Mouse (Mus musculus): ENCODE measurements around the gene Obscn.
A peak's percentile ranks its signal among the peaks of the same experiment; 100 is the strongest.

The Obscn gene

DNA sequence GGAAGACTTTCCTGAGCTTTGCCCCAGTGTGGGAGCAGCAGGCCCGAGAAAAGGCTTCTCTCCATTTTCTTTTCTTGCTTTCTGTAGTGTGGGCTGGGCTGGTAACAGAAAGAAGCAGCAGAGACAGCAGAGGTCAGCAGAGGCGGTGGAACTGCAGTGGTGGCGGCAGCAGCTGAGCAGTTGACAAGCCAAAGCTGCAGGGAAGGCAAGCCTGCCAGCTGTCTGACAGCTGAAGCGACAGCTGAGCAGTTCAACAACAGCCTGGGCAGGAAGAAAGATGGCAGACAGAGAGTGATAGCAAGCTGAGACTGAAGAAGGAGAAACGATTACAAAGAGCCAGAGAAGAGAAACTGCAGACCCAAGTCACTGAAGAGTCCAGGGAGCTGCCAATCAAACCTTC lies 25.2 kb upstream of the Obscn start:
- DNase-seq (ENCODE audit: low read depth, low spot score) = no peak
- no peaks in the 10 kb centered on the region for H3K27me3 ChIP-seq (ENCODE audit: control insufficient read depth, insufficient read depth, low read length, poor library complexity, severe bottlenecking)
- peaks cover 2% of the 10 kb centered on the region; the same call in 1 of the 2 replicates for H3K36me3 ChIP-seq (ENCODE audit: control insufficient read depth, insufficient read depth, low read length, poor library complexity, severe bottlenecking)

- DNase-seq (ENCODE audit: low read depth, low spot score) = no peak
- H3K36me3 ChIP-seq (ENCODE audit: control insufficient read depth, insufficient read depth, low read length, poor library complexity, severe bottlenecking) = peaks cover 2% of the 10 kb centered on the region; the same call in 1 of the 2 replicates
- H3K27me3 ChIP-seq (ENCODE audit: control insufficient read depth, insufficient read depth, low read length, poor library complexity, severe bottlenecking) = no peaks in the 10 kb centered on the region
Measured at GRCm38 (mm10) chr11:59159558-59159957, 23.4 kb upstream of the Obscn start.

DNA sequence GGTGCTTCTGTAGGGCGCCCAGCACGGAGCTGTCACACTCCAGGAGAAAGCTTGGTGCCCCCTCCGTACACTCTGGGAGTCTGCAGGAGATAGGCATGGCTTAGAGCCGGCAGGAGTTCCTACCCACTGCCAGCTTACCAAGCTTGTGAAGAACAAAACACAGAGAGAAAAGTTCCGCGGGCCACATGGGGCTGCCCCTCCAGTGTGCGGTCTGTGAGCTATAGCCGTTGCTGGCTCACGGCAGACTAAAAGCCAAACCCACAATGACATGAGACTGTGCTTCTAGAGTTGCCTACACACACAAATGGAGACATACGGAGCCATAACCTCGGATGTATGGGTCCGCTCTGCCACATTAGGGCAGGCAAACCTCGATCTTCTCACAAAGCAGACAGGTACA lies 22.9 kb upstream of the Obscn start:
- no peak for DNase-seq (ENCODE audit: low read depth, low spot score)
- H3K36me3 ChIP-seq (ENCODE audit: control insufficient read depth, insufficient read depth, low read length, poor library complexity, severe bottlenecking) = peaks cover 2% of the 10 kb centered on the region; the same call in 1 of the 2 replicates
- H3K27me3 ChIP-seq (ENCODE audit: control insufficient read depth, insufficient read depth, low read length, poor library complexity, severe bottlenecking) = no peaks in the 10 kb centered on the region

DNA sequence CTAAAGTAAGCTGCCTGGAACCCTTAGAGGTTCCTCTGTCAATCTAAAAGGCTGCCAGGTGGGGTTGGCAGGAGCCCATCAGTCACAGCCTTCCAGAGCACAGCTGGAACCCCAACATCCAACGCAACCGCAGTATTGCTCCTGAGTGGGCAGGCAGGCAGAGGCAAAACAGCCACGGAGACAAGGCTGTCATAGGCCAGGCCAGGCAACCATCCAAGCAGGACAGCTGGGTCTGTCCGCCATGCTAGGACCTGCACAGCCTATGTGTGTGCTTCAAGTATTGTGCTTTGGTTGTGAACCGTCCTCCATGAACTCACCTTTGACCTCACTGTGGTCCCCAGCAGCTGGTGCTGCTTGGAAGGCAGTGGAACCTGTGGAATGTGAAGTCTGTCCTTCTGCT lies 19.7 kb upstream of the Obscn start:
- Histone ChIP-seq H3K27me3 (ENCODE audit: control insufficient read depth, insufficient read depth, low read length, poor library complexity, severe bottlenecking) (no peaks in the 10 kb centered on the region), H3K36me3 (ENCODE audit: control insufficient read depth, insufficient read depth, low read length, poor library complexity, severe bottlenecking) (peaks cover 2% of the 10 kb centered on the region; the same call in 1 of the 2 replicates)
- DNase-seq (ENCODE audit: low read depth, low spot score) = no peak

DNA sequence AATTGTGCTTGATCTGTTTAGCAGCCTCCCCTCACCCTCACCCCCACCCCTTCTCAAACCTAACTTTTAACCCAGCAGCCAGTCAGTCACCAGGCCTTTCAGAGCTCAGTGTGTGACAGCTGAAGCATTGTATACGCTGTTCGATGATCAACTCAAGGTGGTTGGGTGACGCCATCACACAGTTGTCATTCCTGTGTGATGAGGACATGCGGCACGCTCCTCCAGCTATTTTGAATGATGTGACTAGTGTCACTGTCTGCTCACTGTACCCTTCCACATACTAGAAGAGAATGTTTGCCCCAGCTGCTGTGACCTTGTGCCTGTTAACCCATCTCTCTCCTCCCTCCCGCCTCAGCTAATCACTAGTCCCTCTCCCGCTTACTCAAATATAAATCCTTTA lies 18.0 kb upstream of the Obscn start:
- Histone ChIP-seq H3K36me3 (ENCODE audit: control insufficient read depth, insufficient read depth, low read length, poor library complexity, severe bottlenecking) (peaks cover 2% of the 10 kb centered on the region; the same call in 1 of the 2 replicates), H3K27me3 (ENCODE audit: control insufficient read depth, insufficient read depth, low read length, poor library complexity, severe bottlenecking) (no peaks in the 10 kb centered on the region)
- no peak for DNase-seq (ENCODE audit: low read depth, low spot score)

DNA sequence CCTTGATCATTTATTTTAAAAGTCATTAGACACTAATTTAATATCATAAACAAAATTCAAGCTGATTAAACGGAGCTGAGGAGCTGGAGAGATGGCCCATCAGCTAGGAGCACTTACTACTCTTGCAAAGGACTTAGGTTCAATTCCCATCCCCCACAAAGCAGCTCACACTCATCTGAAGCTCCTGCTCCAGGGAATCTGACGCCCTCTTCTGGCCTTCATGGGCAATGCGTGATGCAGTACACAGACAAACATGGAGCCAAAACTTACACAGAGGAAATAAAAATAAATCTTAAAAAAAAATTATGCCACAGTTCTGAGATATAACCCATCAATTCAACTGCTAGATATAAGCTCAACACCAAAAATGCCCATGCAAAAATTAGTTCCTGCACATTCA lies 15.5 kb upstream of the Obscn start:
- Histone ChIP-seq H3K27me3 (ENCODE audit: control insufficient read depth, insufficient read depth, low read length, poor library complexity, severe bottlenecking) (no peaks in the 10 kb centered on the region), H3K36me3 (ENCODE audit: control insufficient read depth, insufficient read depth, low read length, poor library complexity, severe bottlenecking) (no peaks in the 10 kb centered on the region)
- peak; percentile 39 for DNase-seq (ENCODE audit: low read depth, low spot score)

DNA sequence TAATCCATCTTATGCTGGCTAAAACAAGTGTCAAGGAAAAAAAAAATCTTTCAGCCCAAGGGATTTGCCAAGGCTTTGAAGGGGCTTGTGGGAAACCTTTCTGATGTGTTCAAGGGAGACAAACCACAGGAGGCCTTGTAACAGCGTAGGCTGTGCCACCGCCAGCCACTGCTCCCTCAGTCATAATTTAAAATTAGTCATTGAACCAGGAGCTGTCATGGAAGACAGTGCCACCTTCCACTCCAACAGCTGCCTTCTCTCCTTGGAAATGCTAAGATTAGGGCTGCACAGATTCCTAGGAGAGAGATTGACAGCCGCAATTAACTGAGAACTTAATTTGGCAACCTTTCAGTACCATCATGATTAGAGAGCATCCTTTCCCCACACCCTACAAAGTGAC lies 13.1 kb upstream of the Obscn start:
- Histone ChIP-seq H3K27me3 (ENCODE audit: control insufficient read depth, insufficient read depth, low read length, poor library complexity, severe bottlenecking) (no peaks in the 10 kb centered on the region), H3K36me3 (ENCODE audit: control insufficient read depth, insufficient read depth, low read length, poor library complexity, severe bottlenecking) (no peaks in the 10 kb centered on the region)
- DNase-seq (ENCODE audit: low read depth, low spot score) = no peak

DNA sequence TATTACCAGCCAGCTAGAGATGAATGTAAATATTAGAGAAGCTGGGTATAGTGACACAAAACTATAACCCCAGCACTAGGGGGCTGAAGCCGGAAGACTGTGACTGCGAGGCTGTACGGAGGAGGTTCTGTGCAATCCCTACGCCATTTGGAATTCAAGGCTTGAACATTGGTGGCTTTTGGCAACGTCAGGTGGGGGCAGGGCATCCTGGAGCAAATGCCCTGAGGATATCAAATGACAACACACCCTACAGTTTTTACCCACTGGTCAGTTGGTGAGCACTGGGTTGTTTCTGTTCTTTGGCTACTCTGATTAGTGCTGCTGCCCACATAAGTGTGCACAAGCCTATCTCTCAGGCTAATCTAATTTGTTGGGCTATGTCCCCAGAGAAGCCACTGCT lies 6.8 kb upstream of the Obscn start:
- Histone ChIP-seq H3K27me3 (ENCODE audit: control insufficient read depth, insufficient read depth, low read length, poor library complexity, severe bottlenecking) (no peaks in the 10 kb centered on the region), H3K36me3 (ENCODE audit: control insufficient read depth, insufficient read depth, low read length, poor library complexity, severe bottlenecking) (no peaks in the 10 kb centered on the region)
- no peak for DNase-seq (ENCODE audit: low read depth, low spot score)

DNA sequence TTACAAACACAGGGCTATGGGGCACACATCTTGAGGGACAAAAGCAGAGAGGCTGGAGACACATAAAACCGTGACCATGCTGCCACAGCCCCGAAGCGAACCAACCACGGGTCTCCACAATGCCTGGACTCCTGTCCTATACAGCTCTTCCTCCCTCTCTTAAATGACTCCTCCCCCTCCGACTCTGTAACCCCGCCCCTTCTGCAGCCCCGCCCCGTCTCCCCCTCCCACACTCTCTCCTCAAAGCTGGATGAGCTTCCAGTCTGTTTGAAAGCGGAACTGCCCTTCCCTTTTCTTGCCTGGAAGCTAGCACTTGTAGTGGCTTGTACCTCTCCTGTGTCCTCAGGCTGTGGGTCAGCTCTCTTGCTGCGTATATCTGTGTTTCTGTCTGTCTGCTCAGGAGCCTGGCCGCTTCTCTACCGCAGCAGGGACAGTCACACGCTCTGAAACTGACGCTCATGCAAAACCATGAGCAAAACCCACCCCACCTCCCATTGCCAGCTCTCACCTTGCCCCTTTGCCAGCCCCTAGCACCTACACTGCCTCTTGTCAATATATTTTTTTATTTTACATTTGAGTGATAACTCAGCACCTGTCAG lies 5.7 kb upstream of the Obscn start:
- H3K27me3 ChIP-seq (ENCODE audit: control insufficient read depth, insufficient read depth, low read length, poor library complexity, severe bottlenecking) = no peaks in the 10 kb centered on the region
- DNase-seq (ENCODE audit: low read depth, low spot score) = peak; percentile 32
- H3K36me3 ChIP-seq (ENCODE audit: control insufficient read depth, insufficient read depth, low read length, poor library complexity, severe bottlenecking) = no peaks in the 10 kb centered on the region

- no peak for DNase-seq (ENCODE audit: low read depth, low spot score)
- no peaks in the 10 kb centered on the region for H3K36me3 ChIP-seq (ENCODE audit: control insufficient read depth, insufficient read depth, low read length, poor library complexity, severe bottlenecking)
- 0 out of 2 replicates have a peak, but pooled peaks cover 3% of the 10 kb centered on the region for H3K27me3 ChIP-seq (ENCODE audit: control insufficient read depth, insufficient read depth, low read length, poor library complexity, severe bottlenecking)
Measured at GRCm38 (mm10) chr11:59138537-59139486, 2.6 kb upstream of the Obscn start.

- no peak for DNase-seq (ENCODE audit: low read depth, low spot score)
- H3K27me3 ChIP-seq (ENCODE audit: control insufficient read depth, insufficient read depth, low read length, poor library complexity, severe bottlenecking) = 0 out of 2 replicates have a peak, but pooled peaks cover 3% of the 10 kb centered on the region
Measured at GRCm38 (mm10) chr11:59136994-59137706, 948 bp upstream of the Obscn start.

GRCm38 (mm10) chr11:59135051-59135820 lies 966 bp downstream of the Obscn start:
- DNase-seq (ENCODE audit: low read depth, low spot score) = no peak
- no peaks in the 10 kb centered on the region for H3K36me3 ChIP-seq (ENCODE audit: control insufficient read depth, insufficient read depth, low read length, poor library complexity, severe bottlenecking)
- H3K27me3 ChIP-seq (ENCODE audit: control insufficient read depth, insufficient read depth, low read length, poor library complexity, severe bottlenecking) = 0 out of 2 replicates have a peak, but pooled peaks cover 3% of the 10 kb centered on the region

More at GRCm38 (mm10) chr11:59136994-59137706, 948 bp upstream of the Obscn start:
- no peaks in the 10 kb centered on the region for H3K36me3 ChIP-seq (ENCODE audit: control insufficient read depth, insufficient read depth, low read length, poor library complexity, severe bottlenecking)

GRCm38 (mm10) chr11:59134373-59134997 lies 1.7 kb downstream of the Obscn start:
- 0 out of 2 replicates have a peak, but pooled peaks cover 3% of the 10 kb centered on the region for H3K27me3 ChIP-seq (ENCODE audit: control insufficient read depth, insufficient read depth, low read length, poor library complexity, severe bottlenecking)
- no peaks in the 10 kb centered on the region for H3K36me3 ChIP-seq (ENCODE audit: control insufficient read depth, insufficient read depth, low read length, poor library complexity, severe bottlenecking)
- peak; percentile 17 for DNase-seq (ENCODE audit: low read depth, low spot score)

DNA sequence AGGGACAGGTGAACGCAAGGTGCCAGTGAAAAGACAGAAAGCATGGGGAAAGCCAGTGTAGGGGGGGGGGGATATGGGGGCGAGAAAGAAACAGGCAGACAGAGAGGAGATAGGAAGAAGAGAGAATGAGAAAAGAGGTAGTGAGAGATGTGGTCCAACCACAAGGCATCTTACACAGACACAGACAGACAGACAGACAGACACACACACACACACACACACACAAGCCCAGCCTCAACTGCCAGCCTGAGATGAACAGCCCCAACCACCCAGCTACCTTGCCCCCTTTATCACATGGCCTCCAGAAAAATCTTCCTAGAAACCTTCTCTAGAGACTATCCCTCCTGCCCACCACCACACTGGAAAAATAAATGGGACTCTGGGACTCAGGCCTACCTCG lies 4.1 kb downstream of the Obscn start:
- Histone ChIP-seq H3K36me3 (ENCODE audit: control insufficient read depth, insufficient read depth, low read length, poor library complexity, severe bottlenecking) (no peaks in the 10 kb centered on the region), H3K27me3 (ENCODE audit: control insufficient read depth, insufficient read depth, low read length, poor library complexity, severe bottlenecking) (0 out of 2 replicates have a peak, but pooled peaks cover 3% of the 10 kb centered on the region)
- peak; percentile 12 for DNase-seq (ENCODE audit: low read depth, low spot score)

All from splenic B cell, adult 2 months (primary cell).